Mouse (Mus musculus): Measurements from ENCODE around the gene Gna15.

Gene Gna15

GRCm38 (mm10) chr10:81553807-81554755 lies 30.1 kb upstream of the Gna15 start:
- DNase-seq = no peak

- no peak for DNase-seq
Measured at GRCm38 (mm10) chr10:81553232-81553631, 29.2 kb upstream of the Gna15 start.

- peak; percentile 99 for DNase-seq
Measured at GRCm38 (mm10) chr10:81551597-81552102, 27.6 kb upstream of the Gna15 start.

- DNase-seq = peak; percentile 96
Measured at GRCm38 (mm10) chr10:81550257-81550656, 26.2 kb upstream of the Gna15 start.

GRCm38 (mm10) chr10:81548944-81549343 lies 24.9 kb upstream of the Gna15 start:
- no peak for DNase-seq

- DNase-seq = no peak
Measured at GRCm38 (mm10) chr10:81546788-81547571, 23.0 kb upstream of the Gna15 start.

GRCm38 (mm10) chr10:81546332-81546731 lies 22.3 kb upstream of the Gna15 start:
- no peak for DNase-seq

GRCm38 (mm10) chr10:81545161-81545747 lies 21.2 kb upstream of the Gna15 start, which contains the start of gene Gna11:
TSS of gene Gna11 (minus strand) at chr10:81545190.
- DNase-seq = peak; percentile 100

GRCm38 (mm10) chr10:81544296-81545160 lies 20.5 kb upstream of the Gna15 start:
- no peak for DNase-seq

- DNase-seq = no peak
Measured at GRCm38 (mm10) chr10:81543633-81544032, 19.6 kb upstream of the Gna15 start.

GRCm38 (mm10) chr10:81542727-81543460 lies 18.9 kb upstream of the Gna15 start:
- peak; percentile 92 for DNase-seq

- peak; percentile 99 for DNase-seq
Measured at GRCm38 (mm10) chr10:81541803-81542202, 17.8 kb upstream of the Gna15 start.

- peak; percentile 94 for DNase-seq
Measured at GRCm38 (mm10) chr10:81541363-81541762, 17.3 kb upstream of the Gna15 start.

- DNase-seq = no peak
Measured at GRCm38 (mm10) chr10:81538321-81539048, 14.5 kb upstream of the Gna15 start.

- DNase-seq = no peak
Measured at GRCm38 (mm10) chr10:81537429-81537828, 13.4 kb upstream of the Gna15 start.

GRCm38 (mm10) chr10:81536734-81537133 lies 12.7 kb upstream of the Gna15 start:
- DNase-seq = no peak

- DNase-seq = no peak
Measured at GRCm38 (mm10) chr10:81534826-81535225, 10.8 kb upstream of the Gna15 start.

GRCm38 (mm10) chr10:81526779-81527178 lies 2.8 kb upstream of the Gna15 start:
- DNase-seq = peak; percentile 97

GRCm38 (mm10) chr10:81525017-81525694 lies 1.1 kb upstream of the Gna15 start:
- peak; percentile 91 for DNase-seq

- DNase-seq = no peak
Measured at GRCm38 (mm10) chr10:81523570-81523969, 455 bp downstream of the Gna15 start.

All from heart, adult 11 months (tissue).